Mouse (Mus musculus): ENCODE data around the gene Golt1b. TPM values are rescaled to one million over a fixed set of nuclear protein-coding genes. Genes with fewer than 3 reads are reported as not detected.

Gene Golt1b
- total RNA-seq, 1 experiment = 86.2 TPM

- Histone ChIP-seq H3K36me3 (ENCODE audit: control insufficient read depth, insufficient read depth, low read length, poor library complexity, severe bottlenecking) (peaks cover 5% of the 10 kb centered on the region; the same call in 1 of the 2 replicates), H3K4me3 (ENCODE audit: insufficient read depth in 1 of 2, low read depth in 1 of 2, low read length in 2 of 2, poor library complexity in 1 of 2, severe bottlenecking in 1 of 2) (peak overlapping the region; percentile 86 to 94), H3K27ac (ENCODE audit: insufficient read depth, low read depth, low read length, poor library complexity, severe bottlenecking) (no peak overlapping the region), H3K9me3 (ENCODE audit: control insufficient read depth, insufficient read depth, low read depth, low read length) (no peaks in the 10 kb centered on the region), H3K9ac (ENCODE audit: insufficient read depth, low read depth, low read length, poor library complexity, severe bottlenecking) (peak overlapping the region; percentile 95), H3K4me1 (ENCODE audit: control insufficient read depth in 2 of 2, insufficient read depth in 2 of 2, low read length in 2 of 2, poor library complexity in 1 of 2) (peaks cover 6 to 7% of the 10 kb centered on the region in 2 experiments; a peak in 2 of 4 replicates)
- TF ChIP-seq CHD2 (IDR thresholded peaks at IDR 0.05; ENCODE audit: low read depth, low read length) = no peak
- TF ChIP-seq ZC3H11A (IDR thresholded peaks at IDR 0.05; ENCODE audit: borderline replicate concordance, low read depth, low read length) = no peak
- no peak for TF ChIP-seq HCFC1 (IDR thresholded peaks at IDR 0.05; ENCODE audit: borderline replicate concordance, insufficient read depth, low read length)
- TF ChIP-seq MAFK (IDR thresholded peaks at IDR 0.05; ENCODE audit: insufficient read depth, low read depth, low read length) = no peak
- TF ChIP-seq ZNF384 (IDR thresholded peaks at IDR 0.05; ENCODE audit: low read depth, low read length) = no peak
- in situ Hi-C loops (cut with MboI; ENCODE audit: low sequenced_read_pairs in 2 of 2, unreplicated experiment in 2 of 2) = no loop called here
- DNase-seq (ENCODE audit: low read depth, low spot score) = peak; percentile 3
These were observed 573 bp upstream of the Golt1b start for GRCm38 (mm10) chr6:142386285-142387010.

- in situ Hi-C loops (cut with MboI; ENCODE audit: low sequenced_read_pairs in 2 of 2, unreplicated experiment in 2 of 2) = no loop called here
These were observed 792 bp downstream of the Golt1b start for GRCm38 (mm10) chr6:142387755-142388271.

GRCm38 (mm10) chr6:142389101-142389500, 2.1 kb downstream of the Golt1b start:
- peaks cover 6 to 7% of the 10 kb centered on the region in 2 experiments; a peak in 2 of 4 replicates for H3K4me1 ChIP-seq (ENCODE audit: control insufficient read depth in 2 of 2, insufficient read depth in 2 of 2, low read length in 2 of 2, poor library complexity in 1 of 2)
- no peaks in the 10 kb centered on the region for H3K9me3 ChIP-seq (ENCODE audit: control insufficient read depth, insufficient read depth, low read depth, low read length)
- TF ChIP-seq ZC3H11A (IDR thresholded peaks at IDR 0.05; ENCODE audit: borderline replicate concordance, low read depth, low read length) (no peak), ZNF384 (IDR thresholded peaks at IDR 0.05; ENCODE audit: low read depth, low read length) (no peak), CHD2 (IDR thresholded peaks at IDR 0.05; ENCODE audit: low read depth, low read length) (no peak), HCFC1 (IDR thresholded peaks at IDR 0.05; ENCODE audit: borderline replicate concordance, insufficient read depth, low read length) (no peak), MAFK (IDR thresholded peaks at IDR 0.05; ENCODE audit: insufficient read depth, low read depth, low read length) (no peak)
- no peak overlapping the region for H3K27ac ChIP-seq (ENCODE audit: insufficient read depth, low read depth, low read length, poor library complexity, severe bottlenecking)
- in situ Hi-C loops (cut with MboI; ENCODE audit: low sequenced_read_pairs in 2 of 2, unreplicated experiment in 2 of 2) = no loop called here
- no peak overlapping the region for H3K9ac ChIP-seq (ENCODE audit: insufficient read depth, low read depth, low read length, poor library complexity, severe bottlenecking)
- peaks cover 11% of the 10 kb centered on the region for H3K36me3 ChIP-seq (ENCODE audit: control insufficient read depth, insufficient read depth, low read length, poor library complexity, severe bottlenecking)
- H3K4me3 ChIP-seq (ENCODE audit: insufficient read depth in 1 of 2, low read depth in 1 of 2, low read length in 2 of 2, poor library complexity in 1 of 2, severe bottlenecking in 1 of 2) = no peak overlapping the region
- no peak for DNase-seq (ENCODE audit: low read depth, low spot score)

More at GRCm38 (mm10) chr6:142387755-142388271, 792 bp downstream of the Golt1b start:
- H3K9me3 ChIP-seq (ENCODE audit: control insufficient read depth, insufficient read depth, low read depth, low read length) = no peaks in the 10 kb centered on the region
- DNase-seq (ENCODE audit: low read depth, low spot score) = peak; percentile 4
- H3K4me1 ChIP-seq (ENCODE audit: control insufficient read depth in 2 of 2, insufficient read depth in 2 of 2, low read length in 2 of 2, poor library complexity in 1 of 2) = peaks cover 6 to 7% of the 10 kb centered on the region in 2 experiments; a peak in 2 of 4 replicates
- H3K36me3 ChIP-seq (ENCODE audit: control insufficient read depth, insufficient read depth, low read length, poor library complexity, severe bottlenecking) = peaks cover 7% of the 10 kb centered on the region; the same call in 1 of the 2 replicates
- H3K9ac ChIP-seq (ENCODE audit: insufficient read depth, low read depth, low read length, poor library complexity, severe bottlenecking) = peak overlapping the region; percentile 93
- no peak overlapping the region for H3K27ac ChIP-seq (ENCODE audit: insufficient read depth, low read depth, low read length, poor library complexity, severe bottlenecking)
- TF ChIP-seq MAFK (IDR thresholded peaks at IDR 0.05; ENCODE audit: insufficient read depth, low read depth, low read length) (no peak), ZNF384 (IDR thresholded peaks at IDR 0.05; ENCODE audit: low read depth, low read length) (0 out of 2 replicates have a peak, but pooled peaks have one; percentile 27)
- peak overlapping the region; percentile 86 to 96 for H3K4me3 ChIP-seq (ENCODE audit: insufficient read depth in 1 of 2, low read depth in 1 of 2, low read length in 2 of 2, poor library complexity in 1 of 2, severe bottlenecking in 1 of 2)

GRCm38 (mm10) chr6:142392312-142392711, 5.3 kb downstream of the Golt1b start:
- in situ Hi-C loops (cut with MboI; ENCODE audit: low sequenced_read_pairs in 2 of 2, unreplicated experiment in 2 of 2) = no loop called here
- Histone ChIP-seq H3K4me3 (ENCODE audit: insufficient read depth in 1 of 2, low read depth in 1 of 2, low read length in 2 of 2, poor library complexity in 1 of 2, severe bottlenecking in 1 of 2) (no peak overlapping the region), H3K27ac (ENCODE audit: insufficient read depth, low read depth, low read length, poor library complexity, severe bottlenecking) (no peak overlapping the region), H3K9me3 (ENCODE audit: control insufficient read depth, insufficient read depth, low read depth, low read length) (no peaks in the 10 kb centered on the region), H3K36me3 (ENCODE audit: control insufficient read depth, insufficient read depth, low read length, poor library complexity, severe bottlenecking) (peaks cover 26% of the 10 kb centered on the region), H3K4me1 (ENCODE audit: control insufficient read depth in 2 of 2, insufficient read depth in 2 of 2, low read length in 2 of 2, poor library complexity in 1 of 2) (peaks cover 6 to 7% of the 10 kb centered on the region in 2 experiments; a peak in 2 of 4 replicates), H3K9ac (ENCODE audit: insufficient read depth, low read depth, low read length, poor library complexity, severe bottlenecking) (no peak overlapping the region)
- no peak for DNase-seq (ENCODE audit: low read depth, low spot score)
- TF ChIP-seq CHD2 (IDR thresholded peaks at IDR 0.05; ENCODE audit: low read depth, low read length) = no peak
- no peak for TF ChIP-seq ZNF384 (IDR thresholded peaks at IDR 0.05; ENCODE audit: low read depth, low read length)
- TF ChIP-seq ZC3H11A (IDR thresholded peaks at IDR 0.05; ENCODE audit: borderline replicate concordance, low read depth, low read length) = no peak
- TF ChIP-seq HCFC1 (IDR thresholded peaks at IDR 0.05; ENCODE audit: borderline replicate concordance, insufficient read depth, low read length) = no peak
- TF ChIP-seq MAFK (IDR thresholded peaks at IDR 0.05; ENCODE audit: insufficient read depth, low read depth, low read length) = no peak
